Mouse (Mus musculus): ENCODE results near the gene Egf. TPM values are rescaled to one million over a fixed set of nuclear protein-coding genes. Genes with fewer than 3 reads are reported as not detected.

The Egf gene
- polyA plus RNA-seq, 2 experiments: 1.9 to 3.7 TPM

- peak overlapping the region; percentile 72; the same call in 1 of the 2 replicates for H3K27ac ChIP-seq (replicated peaks; ENCODE audit: low read depth, low read length)
- H3K4me3 ChIP-seq (replicated peaks; ENCODE audit: low read length): no peak overlapping the region
- H3K36me3 ChIP-seq (ENCODE audit: control insufficient read depth, insufficient read depth, low read length): no peaks in the 10 kb centered on the region
- H3K27me3 ChIP-seq (ENCODE audit: control insufficient read depth, insufficient read depth, low read length): no peaks in the 10 kb centered on the region
- peaks cover 17% of the 10 kb centered on the region for H3K4me1 ChIP-seq (ENCODE audit: control insufficient read depth, insufficient read depth, low read length)
- no peaks in the 10 kb centered on the region for H3K9me3 ChIP-seq (ENCODE audit: control insufficient read depth, low read length)
- ATAC-seq (ENCODE audit: low FRiP score, low read depth) (no peak), DNase-seq (ENCODE audit: low spot score) (no peak)
- 88% methylated on average over 7 of the region's 7 CpGs for WGBS
- H3K9ac ChIP-seq (ENCODE audit: low read depth, low read length, severe bottlenecking): no peak overlapping the region
- no peak for TF ChIP-seq POLR2A (IDR thresholded peaks at IDR 0.05; ENCODE audit: borderline replicate concordance, extremely low read depth, insufficient read depth, insufficient read length)
- no peak overlapping the region for H3K4me2 ChIP-seq (replicated peaks; ENCODE audit: low read depth, low read length, severe bottlenecking)
Observed at GRCm38 (mm10) chr3:129641621-129642020, 113.5 kb downstream of the Egf start.

DNA sequence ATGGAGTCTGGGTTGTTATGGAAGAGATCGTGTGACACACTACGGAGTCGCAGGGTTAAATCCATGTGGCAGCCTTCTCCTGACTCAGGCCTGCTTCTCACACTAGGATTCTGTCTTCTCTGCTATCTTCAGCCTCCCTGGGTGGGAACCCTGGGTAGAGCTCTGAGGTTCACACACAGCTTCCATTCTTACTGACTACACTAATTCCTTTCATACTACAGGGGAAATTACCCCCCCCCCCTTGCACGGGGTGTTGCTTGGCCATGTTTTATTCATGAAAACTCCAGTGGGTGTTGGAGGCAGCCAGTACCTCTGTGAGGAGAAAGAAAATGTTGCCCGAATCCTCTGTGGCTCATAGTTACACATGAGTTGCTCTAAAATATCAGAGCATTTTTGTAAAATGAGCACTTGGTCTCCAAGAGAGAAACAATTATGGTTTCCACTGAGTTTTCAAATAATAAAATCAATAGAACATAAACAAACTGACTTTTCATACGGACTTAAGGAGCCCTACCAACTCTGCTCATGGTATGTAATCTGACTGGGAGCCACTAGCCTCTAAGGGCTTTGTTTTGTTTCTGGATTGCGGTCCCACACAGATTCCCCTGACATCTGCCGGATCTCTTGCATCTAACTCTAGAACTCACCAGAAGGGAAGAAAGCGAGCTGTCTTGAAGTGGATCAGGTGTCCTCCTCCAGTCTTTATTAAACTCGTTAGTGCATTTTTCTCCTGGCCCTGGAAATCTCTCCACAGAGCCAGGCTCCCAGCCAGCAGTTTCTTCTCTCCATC lies 114.7 kb downstream of the Egf start:
- H3K4me1 ChIP-seq (ENCODE audit: control insufficient read depth, insufficient read depth, low read length): peaks cover 7% of the 10 kb centered on the region; the same call in 1 of the 2 replicates
- no peak overlapping the region for H3K4me3 ChIP-seq (replicated peaks; ENCODE audit: low read length)
- 63% methylated on average over 10 of the region's 10 CpGs for WGBS
- no peaks in the 10 kb centered on the region for H3K27me3 ChIP-seq (ENCODE audit: control insufficient read depth, insufficient read depth, low read length)
- H3K27ac ChIP-seq (replicated peaks; ENCODE audit: low read depth, low read length): peak overlapping the region; percentile 72
- H3K4me2 ChIP-seq (replicated peaks; ENCODE audit: low read depth, low read length, severe bottlenecking): no peak overlapping the region
- H3K36me3 ChIP-seq (ENCODE audit: control insufficient read depth, insufficient read depth, low read length): no peaks in the 10 kb centered on the region
- TF ChIP-seq POLR2A (IDR thresholded peaks at IDR 0.05; ENCODE audit: borderline replicate concordance, extremely low read depth, insufficient read depth, insufficient read length): no peak
- ATAC-seq (ENCODE audit: low FRiP score, low read depth) (peak; percentile 72), DNase-seq (ENCODE audit: low spot score) (peak; percentile 50)
- no peak overlapping the region for H3K9ac ChIP-seq (ENCODE audit: low read depth, low read length, severe bottlenecking)
- H3K9me3 ChIP-seq (ENCODE audit: control insufficient read depth, low read length): no peaks in the 10 kb centered on the region

DNA sequence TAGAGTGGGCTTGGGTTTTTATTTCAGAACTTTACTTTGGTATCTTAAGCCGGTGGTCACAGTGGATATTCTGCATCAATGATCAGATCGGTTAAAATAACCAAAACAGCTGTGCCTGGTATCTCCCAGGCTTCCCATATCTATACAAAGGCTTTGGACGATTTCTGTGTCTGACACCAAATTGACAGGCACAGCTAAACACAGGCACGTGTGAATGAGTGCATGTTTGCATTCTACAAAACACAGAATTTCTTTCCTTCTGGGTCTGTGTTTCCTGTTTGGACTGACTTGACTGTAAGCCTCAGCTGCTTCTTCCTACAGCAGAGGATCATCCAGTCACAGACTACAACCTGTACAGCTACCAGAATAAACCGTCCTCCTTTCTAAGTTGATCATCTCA lies 115.4 kb downstream of the Egf start:
- no peak for ATAC-seq (ENCODE audit: low FRiP score, low read depth)
- WGBS: 75% methylated on average over 5 of the region's 5 CpGs
- Histone ChIP-seq H3K4me3 (replicated peaks; ENCODE audit: low read length) (no peak overlapping the region), H3K27me3 (ENCODE audit: control insufficient read depth, insufficient read depth, low read length) (no peaks in the 10 kb centered on the region), H3K4me2 (replicated peaks; ENCODE audit: low read depth, low read length, severe bottlenecking) (no peak overlapping the region), H3K9me3 (ENCODE audit: control insufficient read depth, low read length) (no peaks in the 10 kb centered on the region), H3K9ac (ENCODE audit: low read depth, low read length, severe bottlenecking) (no peak overlapping the region), H3K27ac (replicated peaks; ENCODE audit: low read depth, low read length) (peak overlapping the region; percentile 55), H3K36me3 (ENCODE audit: control insufficient read depth, insufficient read depth, low read length) (no peaks in the 10 kb centered on the region), H3K4me1 (ENCODE audit: control insufficient read depth, insufficient read depth, low read length) (peaks cover 5% of the 10 kb centered on the region; the same call in 1 of the 2 replicates)
- no peak for DNase-seq (ENCODE audit: low spot score)
- no peak for TF ChIP-seq POLR2A (IDR thresholded peaks at IDR 0.05; ENCODE audit: borderline replicate concordance, extremely low read depth, insufficient read depth, insufficient read length)

GRCm38 (mm10) chr3:129637446-129637845 lies 117.7 kb downstream of the Egf start:
- Histone ChIP-seq H3K4me2 (replicated peaks; ENCODE audit: low read depth, low read length, severe bottlenecking) (no peak overlapping the region), H3K36me3 (ENCODE audit: control insufficient read depth, insufficient read depth, low read length) (peaks cover 8% of the 10 kb centered on the region), H3K27ac (replicated peaks; ENCODE audit: low read depth, low read length) (no peak overlapping the region), H3K27me3 (ENCODE audit: control insufficient read depth, insufficient read depth, low read length) (no peaks in the 10 kb centered on the region), H3K9ac (ENCODE audit: low read depth, low read length, severe bottlenecking) (no peak overlapping the region), H3K4me1 (ENCODE audit: control insufficient read depth, insufficient read depth, low read length) (peaks cover 5% of the 10 kb centered on the region; the same call in 1 of the 2 replicates), H3K9me3 (ENCODE audit: control insufficient read depth, low read length) (no peaks in the 10 kb centered on the region), H3K4me3 (replicated peaks; ENCODE audit: low read length) (no peak overlapping the region)
- DNase-seq (ENCODE audit: low spot score): no peak
- WGBS: 71% methylated on average over 6 of the region's 6 CpGs
- TF ChIP-seq POLR2A (IDR thresholded peaks at IDR 0.05; ENCODE audit: borderline replicate concordance, extremely low read depth, insufficient read depth, insufficient read length): no peak
- ATAC-seq (ENCODE audit: low FRiP score, low read depth): no peak

GRCm38 (mm10) chr3:129634260-129634901 lies 120.7 kb downstream of the Egf start:
- H3K4me1 ChIP-seq (ENCODE audit: control insufficient read depth, insufficient read depth, low read length): no peaks in the 10 kb centered on the region
- H3K9me3 ChIP-seq (ENCODE audit: control insufficient read depth, low read length): no peaks in the 10 kb centered on the region
- peak; percentile 44 for DNase-seq (ENCODE audit: low spot score)
- H3K4me2 ChIP-seq (replicated peaks; ENCODE audit: low read depth, low read length, severe bottlenecking): no peak overlapping the region
- H3K4me3 ChIP-seq (replicated peaks; ENCODE audit: low read length): no peak overlapping the region
- ATAC-seq (ENCODE audit: low FRiP score, low read depth): peak; percentile 47; the same call in 1 of the 2 replicates
- peaks cover 8% of the 10 kb centered on the region for H3K36me3 ChIP-seq (ENCODE audit: control insufficient read depth, insufficient read depth, low read length)
- H3K9ac ChIP-seq (ENCODE audit: low read depth, low read length, severe bottlenecking): no peak overlapping the region
- H3K27ac ChIP-seq (replicated peaks; ENCODE audit: low read depth, low read length): no peak overlapping the region
- no peaks in the 10 kb centered on the region for H3K27me3 ChIP-seq (ENCODE audit: control insufficient read depth, insufficient read depth, low read length)
- TF ChIP-seq POLR2A (IDR thresholded peaks at IDR 0.05; ENCODE audit: borderline replicate concordance, extremely low read depth, insufficient read depth, insufficient read length): no peak
- WGBS: 85% methylated on average over 11 of the region's 11 CpGs
